Mouse (Mus musculus) lung, embryonic 16.5 days (tissue): ENCODE results near the gene Gm20422. TPM values are rescaled to one million over a fixed set of nuclear protein-coding genes. Genes with fewer than 3 reads are reported as not detected.

Experiments
- ATAC-seq: fragments of 200-750 bp; cut with Nextera tagmentation; 2 replicates; pipeline ENCODE4 v1.8.0; 2017; ENCODE audit warnings: low read depth, mild to moderate bottlenecking, moderate library complexity
- H3K27ac ChIP-seq: fragments of 300-500 bp; sonication (generic); 2 replicates; pipeline ENCODE4 v1.5.1; 2014; ENCODE audit warnings: mild to moderate bottlenecking, control low read depth, low read length
- H3K27me3 ChIP-seq: fragments of 300-500 bp; sonication (generic); 2 replicates; pipeline ENCODE4 v1.6.1; 2014; ENCODE audit warnings: low read depth, low read length, mixed read lengths; ENCODE audit not compliant: control insufficient read depth, insufficient read depth
- H3K36me3 ChIP-seq: fragments of 300-500 bp; sonication (generic); 2 replicates; pipeline ENCODE4 v1.6.1; 2014; ENCODE audit warnings: low read length; ENCODE audit not compliant: control insufficient read depth, insufficient read depth
- H3K4me1 ChIP-seq: fragments of 300-500 bp; sonication (generic); replicated peaks from 2 replicates; pipeline ENCODE4 v1.6.1; 2014; ENCODE audit warnings: low read length, mixed read lengths; ENCODE audit not compliant: control insufficient read depth, insufficient read depth
- H3K4me2 ChIP-seq: fragments of 300-500 bp; sonication (generic); 2 replicates; pipeline ENCODE4 v1.6.1; 2014; ENCODE audit warnings: low read depth, low read length, control low read depth
- H3K4me3 ChIP-seq: fragments of 300-500 bp; sonication (generic); 2 replicates; pipeline ENCODE4 v1.5.1; 2014; ENCODE audit warnings: mild to moderate bottlenecking, low read length, control low read depth
- H3K9ac ChIP-seq: fragments of 300-500 bp; sonication (generic); 2 replicates; pipeline ENCODE4 v1.6.1; 2014; ENCODE audit warnings: low read length, control low read depth
- H3K9me3 ChIP-seq: fragments of 300-500 bp; sonication (generic); 2 replicates; pipeline ENCODE4 v1.6.1; 2016; ENCODE audit warnings: low read length; ENCODE audit not compliant: control insufficient read depth
- WGBS: fragments of 180-500 bp; shearing (Covaris S2); extraction: QIAGEN DNeasy Blood & Tissue Kit; methylation state at CpG from one replicate; pipeline ENCODE4 v1.1.7; 2014; 5-methylcytosine and 5-hydroxymethylcytosine counted together
- polyA plus RNA-seq: library from polyadenylated mRNA; unstranded; fragments of >200 nt; fragmentation: Nextera tagmentation; extraction: Ambion mirVana; gene quantifications from 2 replicates; pipeline ENCODE4 v1.2.1, GENCODE M21; 2015

Gene Gm20422
- polyA plus RNA-seq, 1 experiment from 2014 or later, result 0.85 TPM

GRCm38 (mm10) chr8:69799261-69799660 is 24.6 kb upstream of the Gm20422 start:
- Histone ChIP-seq H3K4me2 (no peak overlapping the region), H3K9ac (no peak overlapping the region), H3K36me3 (peaks cover 76% of the 10 kb centered on the region), H3K27ac (no peak overlapping the region), H3K4me3 (no peak overlapping the region), H3K27me3 (no peaks in the 10 kb centered on the region), H3K4me1 (no peaks in the 10 kb centered on the region), H3K9me3 (no peaks in the 10 kb centered on the region)
- ATAC-seq, result no peak
- WGBS, result 93% methylated on average over 8 of the region's 8 CpGs

GRCm38 (mm10) chr8:69797661-69798060 is 23.0 kb upstream of the Gm20422 start:
- Histone ChIP-seq H3K9me3 (no peaks in the 10 kb centered on the region), H3K36me3 (peaks cover 67% of the 10 kb centered on the region), H3K9ac (no peak overlapping the region), H3K27me3 (no peaks in the 10 kb centered on the region), H3K4me1 (peaks cover 5% of the 10 kb centered on the region), H3K4me3 (no peak overlapping the region), H3K4me2 (no peak overlapping the region), H3K27ac (no peak overlapping the region)
- ATAC-seq, result no peak
- 90% methylated on average over 10 of the region's 10 CpGs for WGBS

GRCm38 (mm10) chr8:69796721-69797345 is 22.1 kb upstream of the Gm20422 start:
- Histone ChIP-seq H3K27me3 (no peaks in the 10 kb centered on the region), H3K9me3 (no peaks in the 10 kb centered on the region), H3K27ac (no peak overlapping the region), H3K4me3 (no peak overlapping the region), H3K36me3 (peaks cover 59% of the 10 kb centered on the region), H3K9ac (no peak overlapping the region), H3K4me2 (no peak overlapping the region), H3K4me1 (peaks cover 13% of the 10 kb centered on the region)
- ATAC-seq, result no peak
- whole genome bisulfite sequencing, result 94% methylated on average over 16 of the region's 16 CpGs

GRCm38 (mm10) chr8:69794901-69795300 is 20.2 kb upstream of the Gm20422 start:
- H3K36me3 ChIP-seq, result peaks cover 43% of the 10 kb centered on the region

GRCm38 (mm10) chr8:69794096-69794495 is 19.4 kb upstream of the Gm20422 start:
- Histone ChIP-seq H3K4me3 (no peak overlapping the region), H3K4me2 (no peak overlapping the region), H3K9ac (no peak overlapping the region), H3K9me3 (no peaks in the 10 kb centered on the region), H3K27me3 (no peaks in the 10 kb centered on the region), H3K4me1 (peaks cover 19% of the 10 kb centered on the region), H3K27ac (no peak overlapping the region), H3K36me3 (peaks cover 35% of the 10 kb centered on the region)
- ATAC-seq, result no peak
- WGBS, result 85% methylated on average over 3 of the region's 3 CpGs

More at GRCm38 (mm10) chr8:69794901-69795300, 20.2 kb upstream of the Gm20422 start:
- peaks cover 19% of the 10 kb centered on the region for H3K4me1 ChIP-seq
- no peak overlapping the region for H3K4me2 ChIP-seq
- H3K4me3 ChIP-seq, result no peak overlapping the region
- no peak overlapping the region for H3K9ac ChIP-seq
- no peak for ATAC-seq
- H3K27ac ChIP-seq, result no peak overlapping the region
- H3K9me3 ChIP-seq, result no peaks in the 10 kb centered on the region
- H3K27me3 ChIP-seq, result no peaks in the 10 kb centered on the region
- 90% methylated on average over 6 of the region's 6 CpGs for WGBS

- Histone ChIP-seq H3K4me2 (no peak overlapping the region), H3K27ac (no peak overlapping the region), H3K36me3 (peaks cover 31% of the 10 kb centered on the region), H3K27me3 (no peaks in the 10 kb centered on the region), H3K4me3 (no peak overlapping the region), H3K4me1 (peaks cover 19% of the 10 kb centered on the region), H3K9me3 (no peaks in the 10 kb centered on the region), H3K9ac (no peak overlapping the region)
- ATAC-seq, result no peak
- WGBS, result 86% methylated on average over 4 of the region's 4 CpGs
These were observed 19.0 kb upstream of the Gm20422 start for GRCm38 (mm10) chr8:69793666-69794065.

- peaks cover 19% of the 10 kb centered on the region for H3K4me1 ChIP-seq
- H3K9ac ChIP-seq, result peak overlapping the region; percentile 91
- peak; percentile 74 for ATAC-seq
- peak overlapping the region; percentile 79 for H3K27ac ChIP-seq
- H3K27me3 ChIP-seq, result no peaks in the 10 kb centered on the region
- peak overlapping the region; percentile 87 for H3K4me3 ChIP-seq
- no peaks in the 10 kb centered on the region for H3K9me3 ChIP-seq
- H3K36me3 ChIP-seq, result peaks cover 15% of the 10 kb centered on the region
- peak overlapping the region; percentile 70 for H3K4me2 ChIP-seq
- WGBS, result 2% methylated on average over 41 of the region's 48 CpGs
These were observed 16.9 kb upstream of the Gm20422 start for GRCm38 (mm10) chr8:69791415-69792068.

- Histone ChIP-seq H3K4me2 (peak within 1 kb of the TSS; percentile 70), H3K27me3 (no peaks in the 10 kb centered on the region)
- WGBS, result under 1% methylated on average over 38 of the region's 38 CpGs
These were observed 16.2 kb upstream of the Gm20422 start, which contains the start of the genes Atp13a1 and Zfp866 for GRCm38 (mm10) chr8:69790773-69791367. Atp13a1 (plus strand) TSS chr8:69791163. Zfp866 (minus strand) TSS chr8:69791178.

GRCm38 (mm10) chr8:69790364-69790763 is 15.7 kb upstream of the Gm20422 start:
- H3K9ac ChIP-seq, result peak overlapping the region; percentile 91
- H3K9me3 ChIP-seq, result no peaks in the 10 kb centered on the region
- no peaks in the 10 kb centered on the region for H3K27me3 ChIP-seq
- peak overlapping the region; percentile 79 for H3K27ac ChIP-seq
- H3K36me3 ChIP-seq, result peaks cover 12% of the 10 kb centered on the region
- peak overlapping the region; percentile 70 for H3K4me2 ChIP-seq
- H3K4me1 ChIP-seq, result peaks cover 19% of the 10 kb centered on the region
- peak; percentile 24; the same call in 1 of the 2 replicates for ATAC-seq
- peak overlapping the region; percentile 87 for H3K4me3 ChIP-seq
- 27% methylated on average over 11 of the region's 11 CpGs for WGBS

More at GRCm38 (mm10) chr8:69790773-69791367, 16.2 kb upstream of the Gm20422 start, which contains the start of the genes Atp13a1 and Zfp866:
- ATAC-seq, result peak; percentile 95
- peak within 1 kb of the TSS; percentile 87 for H3K4me3 ChIP-seq
- H3K4me1 ChIP-seq, result peaks cover 19% of the 10 kb centered on the region
- peaks cover 12% of the 10 kb centered on the region for H3K36me3 ChIP-seq
- H3K27ac ChIP-seq, result peak within 1 kb of the TSS; percentile 79
- peak within 1 kb of the TSS; percentile 91 for H3K9ac ChIP-seq
- H3K9me3 ChIP-seq, result no peaks in the 10 kb centered on the region
